Mouse (Mus musculus) heart, postnatal 0 days (tissue): ENCODE measurements around the gene Tspyl3. TPM values are rescaled to one million over a fixed set of nuclear protein-coding genes. Genes with fewer than 3 reads are reported as not detected.

Source experiments
- ATAC-seq: fragments of 200-750 bp; cut with Nextera tagmentation; 2 replicates; pipeline ENCODE4 v1.8.0; 2017; ENCODE audit warnings: low read depth, moderate number of reproducible peaks, moderate library complexity; ENCODE audit not compliant: insufficient read depth
- DNase-seq: peaks from one replicate; pipeline ENCODE4 v3.0.0-alpha.2; 2016; ENCODE audit warnings: low spot score
- H3K27ac ChIP-seq: fragments of 300-500 bp; sonication (generic); 2 replicates; pipeline ENCODE4 v1.5.1; 2014; ENCODE audit warnings: low read depth, mild to moderate bottlenecking
- H3K27me3 ChIP-seq: fragments of 300-500 bp; sonication (generic); 2 replicates; pipeline ENCODE4 v1.6.1; 2014; ENCODE audit warnings: low read length, mixed read lengths; ENCODE audit not compliant: control insufficient read depth, insufficient read depth
- H3K36me3 ChIP-seq: fragments of 300-500 bp; sonication (generic); replicated peaks from 2 replicates; pipeline ENCODE4 v1.6.1; 2014; ENCODE audit warnings: low read length, mixed read lengths; ENCODE audit not compliant: control insufficient read depth, insufficient read depth
- H3K4me1 ChIP-seq: fragments of 300-500 bp; sonication (generic); 2 replicates; pipeline ENCODE4 v1.6.1; 2014; ENCODE audit warnings: antibody characterized with exemption; ENCODE audit not compliant: control insufficient read depth, insufficient read depth
- H3K4me2 ChIP-seq: fragments of 300-500 bp; sonication (generic); 2 replicates; pipeline ENCODE4 v1.6.1; 2014; ENCODE audit warnings: low read depth, mild to moderate bottlenecking, low read length, moderate library complexity
- H3K4me3 ChIP-seq: fragments of 300-500 bp; sonication (generic); 2 replicates; pipeline ENCODE4 v1.5.1; 2014; ENCODE audit warnings: low read depth, low read length
- H3K9ac ChIP-seq: fragments of 300-500 bp; sonication (generic); replicated peaks from 2 replicates; pipeline ENCODE4 v1.6.1; 2014; ENCODE audit warnings: low read depth, low read length, mixed read lengths
- H3K9me3 ChIP-seq: fragments of 300-500 bp; sonication (generic); replicated peaks from 2 replicates; pipeline ENCODE4 v1.6.1; 2016; ENCODE audit warnings: low read length; ENCODE audit not compliant: control insufficient read depth
- CTCF ChIP-seq: IDR thresholded peaks from 2 replicates; pipeline ENCODE4 v1.5.1; 2016; ENCODE audit warnings: antibody characterized with exemption, control low read depth, low read depth
- EP300 ChIP-seq: IDR thresholded peaks from 2 replicates; pipeline ENCODE4 v1.6.1; 2016; ENCODE audit warnings: antibody characterized with exemption, low read depth
- WGBS: fragments of 180-500 bp; shearing (Covaris S2); extraction: QIAGEN DNeasy Blood & Tissue Kit; methylation state at CpG from one replicate; pipeline ENCODE4 v1.1.7; 2014; 5-methylcytosine and 5-hydroxymethylcytosine counted together
- polyA plus RNA-seq: library from polyadenylated mRNA; unstranded; fragments of >200 nt; fragmentation: Nextera tagmentation; extraction: Ambion mirVana; gene quantifications from 2 replicates; pipeline ENCODE4 v1.2.1, GENCODE M21; 2015
- total RNA-seq: library from RNA; depleted of rRNA; stranded (reverse); fragments of >200 nt; gene quantifications from 2 replicates; pipeline ENCODE4 v1.2.3, GENCODE M21; 2014; ENCODE audit warnings: low replicate concordance

The Tspyl3 gene
- total and polyA plus RNA-seq, 2 experiments from 2014 or later, result 0.95 to 2.7 TPM

DNA sequence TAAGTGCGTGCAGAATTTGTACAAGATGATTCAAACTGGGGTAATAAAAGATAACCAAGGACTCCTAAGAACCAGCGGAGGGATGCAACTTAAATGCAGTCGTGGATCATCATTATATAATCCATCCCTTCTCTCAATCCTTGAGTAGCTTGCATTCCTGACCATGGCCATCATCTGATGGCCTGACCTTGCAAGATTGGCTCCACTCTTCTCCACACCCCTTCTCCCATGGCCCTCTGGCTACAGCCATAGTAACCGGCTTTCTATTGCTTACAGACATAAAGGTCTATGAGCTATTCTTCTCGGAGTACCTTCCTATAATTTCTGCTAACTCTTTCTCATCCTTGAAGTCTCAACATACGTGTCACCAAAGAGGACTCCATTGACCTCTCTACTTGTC, 16.9 kb upstream of the Tspyl3 start:
- Histone ChIP-seq H3K4me1 (peaks cover 26% of the 10 kb centered on the region), H3K27me3 (no peaks in the 10 kb centered on the region), H3K36me3 (peaks cover 15% of the 10 kb centered on the region; the same call in 1 of the 2 replicates), H3K9me3 (no peaks in the 10 kb centered on the region), H3K9ac (peak overlapping the region; percentile 90), H3K4me2 (peak overlapping the region; percentile 76), H3K4me3 (peak overlapping the region; percentile 80), H3K27ac (no peak overlapping the region)
- TF ChIP-seq CTCF (no peak), EP300 (no peak)
- WGBS, result 64% methylated on average over 6 of the region's 6 CpGs
- ATAC-seq (no peak), DNase-seq (no peak)

DNA sequence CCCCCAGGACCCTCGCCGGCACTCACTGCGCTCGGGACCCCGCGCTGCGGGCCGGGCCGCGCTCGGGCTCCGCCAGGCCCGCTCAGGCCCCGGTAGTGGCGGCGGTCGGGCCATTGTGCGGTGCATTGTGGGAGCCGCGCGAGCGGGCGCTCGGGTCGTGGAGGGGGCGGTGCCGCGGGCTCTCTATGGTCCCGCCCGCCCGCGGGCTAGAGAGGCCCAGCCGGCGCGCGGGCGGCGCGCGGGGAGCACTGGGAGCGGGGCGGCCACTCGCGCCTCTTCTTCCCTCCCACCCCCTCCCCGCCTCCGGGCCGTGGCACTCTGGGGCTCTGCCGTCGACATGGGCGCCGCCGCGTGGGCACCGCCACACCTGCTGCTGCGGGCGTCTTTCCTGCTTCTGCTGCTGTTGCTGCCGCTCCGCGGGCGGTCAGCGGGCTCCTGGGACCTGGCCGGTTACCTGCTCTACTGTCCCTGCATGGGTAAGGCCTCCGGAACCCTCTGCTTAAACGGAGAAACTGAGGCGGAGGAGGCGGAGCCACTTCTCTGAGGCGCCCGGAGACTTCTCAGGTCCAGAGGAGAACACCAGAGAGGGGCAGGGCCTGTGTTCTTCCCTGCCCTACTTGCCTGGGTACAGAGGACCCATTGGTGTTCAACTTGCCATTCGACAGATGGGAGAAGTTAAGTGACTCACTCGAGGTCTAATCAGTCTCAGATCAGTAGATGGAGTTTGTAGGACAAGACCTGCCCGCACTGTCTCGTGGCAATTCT, 16.2 kb upstream of the Tspyl3 start, which contains the start of the genes Plagl2 and Pofut1:
Plagl2 (minus strand) TSS at position 177 of the 765 bp plus-strand sequence.
Pofut1 (plus strand) TSS at position 284 of the 765 bp plus-strand sequence.
- Histone ChIP-seq H3K27ac (peak within 1 kb of the TSS; percentile 88), H3K9ac (peak within 1 kb of the TSS; percentile 90), H3K4me1 (peaks cover 26% of the 10 kb centered on the region), H3K4me2 (peak within 1 kb of the TSS; percentile 76), H3K36me3 (peaks cover 15% of the 10 kb centered on the region; the same call in 1 of the 2 replicates), H3K27me3 (no peaks in the 10 kb centered on the region), H3K4me3 (peak within 1 kb of the TSS; percentile 80), H3K9me3 (no peaks in the 10 kb centered on the region)
- DNase-seq, result peak; percentile 88
- ATAC-seq, result peak; percentile 95
- WGBS, result under 1% methylated on average over 56 of the region's 72 CpGs
- no peak for TF ChIP-seq EP300
- TF ChIP-seq CTCF, result peak; percentile 4; the same call in 1 of the 2 replicates

DNA sequence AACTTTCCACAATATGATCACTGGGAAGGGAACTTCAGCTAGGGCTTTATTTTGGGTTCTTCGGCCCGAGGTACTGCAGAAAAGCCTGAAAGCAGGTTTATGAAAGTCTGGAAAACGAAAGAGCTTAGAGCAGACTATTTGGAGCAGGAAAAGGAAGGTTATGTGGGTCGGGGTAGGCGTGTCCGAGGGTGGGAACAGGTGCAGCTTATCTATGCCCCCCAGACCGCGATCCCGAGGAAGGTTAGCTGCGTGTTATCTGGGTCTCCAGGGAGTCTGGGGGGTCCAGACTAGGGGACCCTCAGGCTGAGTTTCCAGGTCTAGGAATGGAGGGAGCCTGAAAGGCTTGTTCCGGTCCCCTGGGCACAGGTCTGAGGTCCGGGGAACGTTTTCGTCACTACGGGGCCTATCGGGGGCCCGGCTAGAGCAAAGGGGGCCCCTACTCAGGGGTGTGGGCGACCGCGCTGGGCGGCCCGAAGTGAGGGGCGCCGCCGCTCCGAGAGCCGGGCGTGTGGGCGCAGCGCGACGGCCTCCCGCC, 15.5 kb upstream of the Tspyl3 start:
- peak; percentile 49 for ATAC-seq
- Histone ChIP-seq H3K4me2 (peak overlapping the region; percentile 76), H3K36me3 (peaks cover 12% of the 10 kb centered on the region), H3K4me1 (peaks cover 26% of the 10 kb centered on the region), H3K9ac (peak overlapping the region; percentile 90), H3K9me3 (no peaks in the 10 kb centered on the region), H3K27ac (peak overlapping the region; percentile 88), H3K27me3 (no peaks in the 10 kb centered on the region), H3K4me3 (peak overlapping the region; percentile 80)
- no peak for DNase-seq
- 1% methylated on average over 27 of the region's 33 CpGs for WGBS
- TF ChIP-seq EP300 (no peak), CTCF (no peak)

DNA sequence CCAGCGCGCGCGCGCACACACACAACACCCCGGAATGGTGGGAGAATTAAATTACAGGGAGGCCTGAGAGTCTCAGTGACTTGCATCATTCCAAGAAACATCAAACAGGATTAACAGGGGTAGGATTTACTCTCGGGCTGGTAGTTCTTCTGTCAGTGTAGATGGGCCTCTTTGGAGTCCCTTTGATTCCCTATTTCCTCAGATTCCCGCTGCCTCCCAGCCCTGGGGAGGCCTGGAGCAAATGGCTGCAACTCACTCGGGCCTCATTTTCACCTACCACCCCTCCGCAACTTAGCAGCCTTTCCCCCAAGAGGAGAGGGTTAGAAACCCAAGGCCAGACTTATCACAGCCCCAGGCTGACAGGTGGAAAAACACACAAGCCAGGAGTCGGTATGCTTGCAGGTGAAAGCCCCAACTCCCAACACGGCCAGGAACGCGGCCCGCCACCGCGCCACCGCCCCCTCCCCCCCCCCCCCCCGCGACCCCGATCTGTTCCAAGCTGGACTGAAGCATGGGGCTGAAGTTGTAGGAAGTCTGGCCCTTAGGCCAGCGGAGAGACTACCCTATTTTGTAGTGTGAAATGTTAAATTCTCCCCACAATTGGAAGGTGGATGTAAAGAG, 14.7 kb upstream of the Tspyl3 start:
- no peak for ATAC-seq
- H3K27ac ChIP-seq, result peak overlapping the region; percentile 88
- H3K36me3 ChIP-seq, result peaks cover 13% of the 10 kb centered on the region
- H3K4me2 ChIP-seq, result peak overlapping the region; percentile 76
- no peak for DNase-seq
- H3K27me3 ChIP-seq, result no peaks in the 10 kb centered on the region
- H3K9me3 ChIP-seq, result no peaks in the 10 kb centered on the region
- TF ChIP-seq CTCF (no peak), EP300 (no peak)
- peak overlapping the region; percentile 80 for H3K4me3 ChIP-seq
- WGBS, result 4% methylated on average over 21 of the region's 22 CpGs
- peaks cover 26% of the 10 kb centered on the region for H3K4me1 ChIP-seq
- peak overlapping the region; percentile 90 for H3K9ac ChIP-seq

DNA sequence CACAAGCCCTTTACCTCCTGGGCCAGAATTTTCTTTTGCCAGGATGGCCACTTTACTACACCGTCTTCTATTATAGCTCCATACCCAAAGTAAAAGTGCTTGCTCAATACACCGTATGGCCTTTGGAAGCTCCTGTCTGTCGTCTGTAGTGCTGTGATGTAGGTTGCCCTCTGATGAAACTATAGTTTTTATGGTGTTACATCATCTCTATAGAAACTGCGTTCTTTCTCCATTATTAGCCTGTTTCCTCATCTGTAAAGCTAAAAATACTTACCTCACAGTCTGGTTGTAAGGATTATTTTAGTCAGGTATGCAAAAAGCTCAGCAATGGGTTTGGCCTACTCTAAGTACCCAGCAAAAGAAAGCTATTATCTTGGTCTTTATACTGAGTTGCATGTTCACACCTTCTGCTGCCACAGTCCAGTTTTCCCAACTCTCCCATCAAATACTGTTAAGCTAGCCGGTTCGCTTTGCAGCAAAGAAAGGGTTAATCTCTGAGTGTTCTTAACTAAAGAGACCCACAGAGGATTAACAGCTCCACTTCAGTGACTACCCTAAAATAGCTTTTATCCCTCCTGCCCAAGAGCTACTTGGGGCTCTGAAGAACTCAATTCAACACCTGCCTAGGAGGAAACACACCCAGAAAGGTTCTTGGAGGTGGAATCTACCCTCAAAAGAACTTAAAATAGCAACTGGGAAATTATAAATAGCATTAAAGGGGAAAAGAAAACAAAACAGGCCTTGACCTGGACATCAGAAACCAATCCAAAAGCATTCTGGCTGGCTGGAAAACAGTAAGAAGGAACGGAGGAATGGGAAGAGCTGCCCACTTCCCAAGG, 14.0 kb upstream of the Tspyl3 start:
- Histone ChIP-seq H3K36me3 (peaks cover 18% of the 10 kb centered on the region), H3K4me1 (peaks cover 26% of the 10 kb centered on the region)

More for the DNA sequence above, 14.0 kb upstream of the Tspyl3 start:
- 28% methylated on average over 7 of the region's 7 CpGs for WGBS
- ATAC-seq (no peak), DNase-seq (peak; percentile 22)
- no peak for TF ChIP-seq CTCF
- no peak for TF ChIP-seq EP300
- Histone ChIP-seq H3K27ac (peak overlapping the region; percentile 88), H3K4me3 (peak overlapping the region; percentile 80), H3K4me2 (peak overlapping the region; percentile 76), H3K9ac (peak overlapping the region; percentile 90; the same call in 1 of the 2 replicates), H3K9me3 (no peaks in the 10 kb centered on the region), H3K27me3 (no peaks in the 10 kb centered on the region)
